Mouse (Mus musculus) CH12.LX (cell line): ENCODE data around the gene Pxmp4.

ENCODE experiments used
- CTCF ChIP-seq, 2 experiments: IDR thresholded peaks in 1 of 2; conservative IDR thresholded peaks in 1 of 2; 2 replicates each; pipeline ENCODE4 v1.5.1; 2011 to 2012; ENCODE audit warnings: low read depth in 2 of 2, low read length in 2 of 2, improper control_type of control experiment in 1 of 2, inconsistent platforms in 1 of 2, mild to moderate bottlenecking in 1 of 2, moderate library complexity in 1 of 2
- MAFK ChIP-seq: IDR thresholded peaks from 2 replicates; pipeline ENCODE4 v1.6.1; 2011; ENCODE audit warnings: low read length, improper control_type of control experiment; ENCODE audit not compliant: insufficient replicate concordance
- ZNF384 ChIP-seq: IDR thresholded peaks from 2 replicates; pipeline ENCODE4 v1.6.1; 2012; ENCODE audit warnings: low read depth, low read length, improper control_type of control experiment, inconsistent platforms

DNA sequence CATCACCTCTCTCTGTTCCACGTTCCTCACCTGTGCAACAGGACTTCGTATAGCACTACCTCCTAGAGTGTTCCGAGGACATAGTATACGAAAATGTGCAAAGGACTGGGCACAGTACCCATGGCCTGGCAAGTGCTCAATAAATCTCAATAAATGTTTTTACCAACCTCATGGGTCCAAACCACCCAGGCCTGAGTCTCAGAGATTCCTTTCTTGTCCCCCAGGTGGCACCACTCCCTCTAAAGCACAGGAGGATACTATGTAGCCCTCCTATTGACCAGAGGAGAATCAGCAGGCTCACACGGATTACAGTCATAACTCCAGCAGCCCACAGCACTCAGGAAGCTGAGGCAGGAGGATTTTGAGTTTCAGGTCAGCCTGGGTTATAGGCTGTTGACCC is 43.1 kb upstream of the Pxmp4 start:
- TF ChIP-seq CTCF (conservative IDR thresholded peaks at IDR 0.05 in 1 of 2, IDR thresholded peaks at IDR 0.05 in 1 of 2; ENCODE audit: low read depth in 2 of 2, low read length in 2 of 2) (peak in 1 of 2 experiments; percentile 58; a peak in 3 of 4 replicates), ZNF384 (no peak), MAFK (no peak)
